Mouse (Mus musculus) CH12.LX (cell line): ENCODE measurements around the gene Oprm1.

Experiments used
- CTCF ChIP-seq, 2 experiments: IDR thresholded peaks in 1 of 2; conservative IDR thresholded peaks in 1 of 2; 2 replicates each; pipeline ENCODE4 v1.5.1; 2011 to 2012; ENCODE audit warnings: low read depth in 2 of 2, low read length in 2 of 2, improper control_type of control experiment in 1 of 2, inconsistent platforms in 1 of 2, mild to moderate bottlenecking in 1 of 2, moderate library complexity in 1 of 2
- POLR2A ChIP-seq: IDR thresholded peaks from 2 replicates; pipeline ENCODE4 v1.6.1; 2011; ENCODE audit warnings: low read depth, mild to moderate bottlenecking, improper control_type of control experiment, low read length
- POLR2AphosphoS2 ChIP-seq: IDR thresholded peaks from 2 replicates; pipeline ENCODE4 v1.6.1; 2011; ENCODE audit warnings: low read depth, low read length, improper control_type of control experiment
- USF1 ChIP-seq: IDR thresholded peaks from 2 replicates; pipeline ENCODE4 v1.6.1; 2014; ENCODE audit warnings: low read depth, mild to moderate bottlenecking, inconsistent platforms, low read length, improper control_type of control experiment
- ZC3H11A ChIP-seq: IDR thresholded peaks from 2 replicates; pipeline ENCODE4 v1.6.1; 2012; ENCODE audit warnings: low read depth, mild to moderate bottlenecking, inconsistent platforms, low read length, improper control_type of control experiment
- ZMIZ1 ChIP-seq: IDR thresholded peaks from 2 replicates; pipeline ENCODE4 v1.6.1; 2012; ENCODE audit warnings: low read depth, mild to moderate bottlenecking, inconsistent platforms, low read length, improper control_type of control experiment
- ZNF384 ChIP-seq: IDR thresholded peaks from 2 replicates; pipeline ENCODE4 v1.6.1; 2012; ENCODE audit warnings: low read depth, low read length, improper control_type of control experiment, inconsistent platforms

DNA sequence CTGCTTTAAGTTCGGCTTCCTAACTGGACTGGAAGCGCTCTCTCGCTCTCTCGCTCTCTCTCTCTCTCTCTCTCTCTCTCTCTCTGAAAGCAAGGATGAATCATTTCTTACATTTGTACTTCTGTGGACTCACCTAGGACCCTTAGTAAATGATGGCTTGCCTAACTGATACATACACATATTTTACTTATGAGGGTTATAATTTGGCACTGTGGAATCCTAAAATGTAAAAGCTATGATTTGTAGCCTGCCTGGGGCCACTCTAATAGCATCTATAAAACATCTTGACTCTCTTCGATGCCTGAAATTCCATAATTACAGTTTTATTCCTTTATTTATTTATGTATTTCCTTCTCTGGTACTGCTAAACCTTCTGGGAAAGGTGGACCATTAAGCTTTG, 312.6 kb downstream of the Oprm1 start:
- TF ChIP-seq POLR2AphosphoS2: no peak
- TF ChIP-seq CTCF (conservative IDR thresholded peaks at IDR 0.05 in 1 of 2, IDR thresholded peaks at IDR 0.05 in 1 of 2; ENCODE audit: low read depth in 2 of 2, low read length in 2 of 2): no peak
- no peak for TF ChIP-seq POLR2A
- no peak for TF ChIP-seq ZNF384
- TF ChIP-seq USF1: no peak
- TF ChIP-seq ZMIZ1: no peak
- no peak for TF ChIP-seq ZC3H11A
